Mouse (Mus musculus) ES-E14 (cell line): Measurements from ENCODE around the gene Ercc8. TPM values are rescaled to one million over a fixed set of nuclear protein-coding genes. Genes with fewer than 3 reads are reported as not detected.

Experiments used
- DNase-seq: peaks from one replicate; pipeline ENCODE4 v3.0.0-alpha.2; 2013; ENCODE audit warnings: low read depth, low spot score
- H3K27ac ChIP-seq: 2 replicates; pipeline ENCODE4 v1.5.1; 2012; ENCODE audit warnings: low read depth, mild to moderate bottlenecking, low read length, moderate library complexity, mixed read lengths; ENCODE audit not compliant: poor library complexity, insufficient read depth, severe bottlenecking
- H3K36me3 ChIP-seq: 2 replicates; pipeline ENCODE4 v1.6.1; 2012; ENCODE audit warnings: mild to moderate bottlenecking, low read length, moderate library complexity, mixed read lengths; ENCODE audit not compliant: control insufficient read depth, poor library complexity, insufficient read depth, severe bottlenecking
- H3K4me1 ChIP-seq, 2 experiments: fragments of 150-350 bp in 1 of 2; sonication (generic) in 1 of 2; 2 replicates each; pipeline ENCODE4 v1.6.1; 2012; ENCODE audit warnings: low read length in 2 of 2, mild to moderate bottlenecking in 1 of 2, mixed read lengths in 1 of 2; ENCODE audit not compliant: control insufficient read depth in 2 of 2, insufficient read depth in 2 of 2, poor library complexity in 1 of 2
- H3K4me3 ChIP-seq, 2 experiments: fragments of 150-350 bp in 1 of 2; sonication (generic) in 1 of 2; 2 replicates each; pipeline ENCODE4 v1.5.1; 2012; ENCODE audit warnings: low read length in 2 of 2, low read depth in 1 of 2, mild to moderate bottlenecking in 1 of 2, mixed read lengths in 1 of 2; ENCODE audit not compliant: insufficient read depth in 1 of 2, poor library complexity in 1 of 2, severe bottlenecking in 1 of 2
- H3K9ac ChIP-seq: 2 replicates; pipeline ENCODE4 v1.6.1; 2012; ENCODE audit warnings: low read depth, mild to moderate bottlenecking, low read length, mixed read lengths; ENCODE audit not compliant: poor library complexity, insufficient read depth, severe bottlenecking
- H3K9me3 ChIP-seq: fragments of 150-350 bp; sonication (generic); 2 replicates; pipeline ENCODE4 v1.6.1; 2012; ENCODE audit warnings: low read depth, mild to moderate bottlenecking, low read length; ENCODE audit not compliant: control insufficient read depth, insufficient read depth
- CHD2 ChIP-seq: IDR thresholded peaks from 2 replicates; pipeline ENCODE4 v1.6.1; 2014; ENCODE audit warnings: mild to moderate bottlenecking, low read depth, low read length, inconsistent platforms
- HCFC1 ChIP-seq: IDR thresholded peaks from 2 replicates; pipeline ENCODE4 v1.6.1; 2012; ENCODE audit warnings: low read length, inconsistent platforms, borderline replicate concordance; ENCODE audit not compliant: insufficient read depth
- MAFK ChIP-seq: IDR thresholded peaks from 2 replicates; pipeline ENCODE4 v1.6.1; 2014; ENCODE audit warnings: mild to moderate bottlenecking, low read depth, low read length, inconsistent platforms; ENCODE audit not compliant: insufficient read depth
- ZC3H11A ChIP-seq: IDR thresholded peaks from 2 replicates; pipeline ENCODE4 v1.6.1; 2012; ENCODE audit warnings: low read depth, mild to moderate bottlenecking, inconsistent platforms, low read length, borderline replicate concordance
- ZNF384 ChIP-seq: IDR thresholded peaks from 2 replicates; pipeline ENCODE4 v1.6.1; 2012; ENCODE audit warnings: low read depth, low read length, inconsistent platforms
- in situ Hi-C, 2 experiments: fragments of 600-800 bp; cut with MboI; formaldehyde crosslinking; loops; one replicate each; pipeline ENCODE4 v1.15.1; 2025; ENCODE audit warnings: low sequenced_read_pairs in 2 of 2, inconsistent platforms in 1 of 2; ENCODE audit not compliant: unreplicated experiment in 2 of 2
- total RNA-seq: library from RNA; depleted of rRNA; stranded (reverse); fragments of 300-350 nt; gene quantifications from 2 replicates; pipeline ENCODE4 v1.2.3, GENCODE M21; 2012

Ercc8 gene
- total RNA-seq, 1 experiment, result 18.3 TPM

GRCm38 (mm10) chr13:108130737-108131136 is 27.8 kb upstream of the Ercc8 start:
- DNase-seq, result no peak
- Histone ChIP-seq H3K9ac (no peak overlapping the region), H3K36me3 (no peaks in the 10 kb centered on the region), H3K27ac (no peak overlapping the region), H3K4me1 (no peaks in the 10 kb centered on the region), H3K9me3 (no peaks in the 10 kb centered on the region), H3K4me3 (no peak overlapping the region)
- in situ Hi-C loops, result no loop called here
- TF ChIP-seq HCFC1, result no peak
- TF ChIP-seq CHD2, result no peak
- no peak for TF ChIP-seq ZNF384
- TF ChIP-seq ZC3H11A, result no peak
- no peak for TF ChIP-seq MAFK

GRCm38 (mm10) chr13:108132031-108132819 is 26.3 kb upstream of the Ercc8 start:
- no peak for DNase-seq
- TF ChIP-seq ZNF384 (no peak), CHD2 (no peak), MAFK (no peak), HCFC1 (no peak), ZC3H11A (no peak)
- in situ Hi-C loops, result no loop called here
- H3K9ac ChIP-seq, result no peak overlapping the region
- no peaks in the 10 kb centered on the region for H3K36me3 ChIP-seq
- no peak overlapping the region for H3K27ac ChIP-seq
- no peaks in the 10 kb centered on the region; a peak in 1 of 4 replicates for H3K4me1 ChIP-seq
- H3K9me3 ChIP-seq, result no peaks in the 10 kb centered on the region
- no peak overlapping the region for H3K4me3 ChIP-seq

GRCm38 (mm10) chr13:108135617-108136016 is 22.9 kb upstream of the Ercc8 start:
- TF ChIP-seq ZC3H11A (no peak), CHD2 (no peak), ZNF384 (no peak), MAFK (no peak), HCFC1 (no peak)

GRCm38 (mm10) chr13:108138403-108138977 is 20.0 kb upstream of the Ercc8 start:
- Histone ChIP-seq H3K9me3 (no peaks in the 10 kb centered on the region), H3K27ac (no peak overlapping the region), H3K4me3 (no peak overlapping the region), H3K4me1 (no peaks in the 10 kb centered on the region; a peak in 1 of 4 replicates), H3K36me3 (no peaks in the 10 kb centered on the region; the same call in 1 of the 2 replicates), H3K9ac (no peak overlapping the region)
- no peak for DNase-seq
- TF ChIP-seq ZNF384 (no peak), ZC3H11A (no peak), HCFC1 (no peak), MAFK (no peak), CHD2 (no peak)
- in situ Hi-C loops, result no loop called here

More at GRCm38 (mm10) chr13:108135617-108136016, 22.9 kb upstream of the Ercc8 start:
- Histone ChIP-seq H3K9me3 (no peaks in the 10 kb centered on the region), H3K4me3 (no peak overlapping the region), H3K9ac (no peak overlapping the region), H3K36me3 (no peaks in the 10 kb centered on the region; the same call in 1 of the 2 replicates), H3K4me1 (no peaks in the 10 kb centered on the region; a peak in 1 of 4 replicates), H3K27ac (no peak overlapping the region)
- in situ Hi-C loops, result no loop called here
- DNase-seq, result no peak
